Mouse (Mus musculus): Measurements from ENCODE around the gene Uba1.
"Not testable (repeated sequence)": the region's sequence is repeated elsewhere in the genome, so short reads cannot be mapped to it uniquely, and the experiment has no call there.

Uba1 gene

DNA sequence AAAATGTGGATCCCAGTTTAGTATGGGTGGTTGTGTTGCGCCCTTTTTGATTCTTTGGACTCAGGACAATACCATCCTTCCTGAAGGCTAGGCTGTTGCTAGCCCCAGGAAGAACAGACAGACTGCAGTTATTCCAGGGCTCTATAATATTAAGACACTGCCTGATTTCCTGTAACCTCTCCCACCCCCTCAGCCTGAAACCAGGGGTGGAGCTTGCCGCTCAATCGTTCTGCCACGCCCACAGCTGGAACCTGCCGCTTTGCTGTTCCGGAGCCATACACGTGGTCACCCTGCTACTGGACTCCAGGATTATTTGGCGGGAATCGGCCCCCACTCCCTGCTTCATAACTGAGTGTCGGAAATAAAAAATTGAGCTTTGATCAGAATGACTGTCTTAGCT is 71.9 kb downstream of the Uba1 start:
- DNase-seq: not testable (repeated sequence)

All from layer of hippocampus, adult 9-11 months (tissue).